Mouse (Mus musculus) bone marrow macrophage, adult 2 months (primary cell): ENCODE data around the gene Tomm6. TPM values are rescaled to one million over a fixed set of nuclear protein-coding genes. Genes with fewer than 3 reads are reported as not detected.
A peak's percentile ranks its signal among the peaks of the same experiment; 100 is the strongest.

Experiments used
- H3K27ac ChIP-seq: 2 replicates; pipeline ENCODE4 v1.5.1; 2012; ENCODE audit warnings: low read depth, low read length; ENCODE audit not compliant: insufficient read depth
- H3K4me1 ChIP-seq: 2 replicates; pipeline ENCODE4 v1.6.1; 2012; ENCODE audit warnings: low read length; ENCODE audit not compliant: control insufficient read depth, insufficient read depth
- H3K4me3 ChIP-seq: 2 replicates; pipeline ENCODE4 v1.5.1; 2012; ENCODE audit warnings: mild to moderate bottlenecking, low read length, moderate library complexity; ENCODE audit not compliant: insufficient read depth
- CTCF ChIP-seq: IDR thresholded peaks from 2 replicates; pipeline ENCODE4 v1.5.1; 2012; ENCODE audit warnings: low read depth, mild to moderate bottlenecking, low read length, moderate library complexity
- POLR2A ChIP-seq: IDR thresholded peaks from 2 replicates; pipeline ENCODE4 v1.6.1; 2012; ENCODE audit warnings: mild to moderate bottlenecking, low read depth, low read length, borderline replicate concordance
- polyA plus RNA-seq: library from polyadenylated mRNA; stranded (reverse); fragments of >200 nt; gene quantifications from 2 replicates; pipeline ENCODE4 v1.2.4, GENCODE M21; 2012; ENCODE audit not compliant: missing spikeins, insufficient read depth, insufficient read length

Tomm6 gene
- polyA plus RNA-seq, 1 experiment = 220 TPM

DNA sequence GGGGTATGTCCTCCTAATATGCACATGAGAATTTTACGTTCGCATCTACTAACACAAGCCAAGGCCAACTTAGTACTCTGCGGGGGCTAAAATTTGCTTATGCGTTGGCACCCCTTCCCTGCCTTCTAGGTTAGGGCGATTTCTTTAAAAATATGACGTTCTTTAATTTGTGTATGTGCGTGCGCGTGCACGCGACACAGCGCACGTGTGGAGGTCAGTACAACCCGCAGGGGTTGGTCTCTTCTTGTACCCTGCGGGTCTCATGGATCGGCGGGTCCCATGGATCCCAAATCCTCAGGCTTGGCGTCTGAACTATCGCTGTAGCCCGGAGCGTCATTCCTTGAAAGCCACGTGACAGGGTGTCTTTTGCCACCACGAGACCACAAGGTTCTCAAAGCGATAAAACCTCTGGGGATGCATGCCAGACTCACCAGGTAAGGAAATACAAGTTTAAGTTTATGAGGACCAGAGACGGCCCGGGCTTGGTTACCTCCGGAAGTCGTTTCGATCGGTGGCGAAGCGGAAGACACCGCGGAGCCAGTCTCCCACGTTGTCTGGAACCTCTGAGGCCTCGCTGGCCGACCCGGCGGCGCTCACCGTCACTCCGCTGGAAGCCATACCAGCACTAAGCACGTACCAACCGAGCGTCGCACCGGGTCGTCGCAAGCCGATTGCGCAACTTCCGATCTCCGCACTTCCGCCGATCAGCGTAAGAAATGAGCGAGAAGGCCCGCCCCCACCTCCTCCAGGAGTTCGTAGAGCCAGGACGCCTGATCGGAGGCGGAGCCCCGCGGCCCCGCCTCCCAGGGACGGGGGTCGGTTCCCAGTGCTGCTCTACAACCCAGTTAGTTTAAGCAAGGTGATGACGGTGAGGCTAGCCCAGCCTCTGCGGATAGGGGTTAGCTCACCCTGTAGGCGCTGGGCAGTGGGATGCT is 510 bp downstream of the Tomm6 start:
- Histone ChIP-seq H3K4me3 (peak overlapping the region; percentile 77), H3K27ac (peak overlapping the region; percentile 61), H3K4me1 (peaks cover 12% of the 10 kb centered on the region)
- no peak for TF ChIP-seq CTCF
- TF ChIP-seq POLR2A = no peak

DNA sequence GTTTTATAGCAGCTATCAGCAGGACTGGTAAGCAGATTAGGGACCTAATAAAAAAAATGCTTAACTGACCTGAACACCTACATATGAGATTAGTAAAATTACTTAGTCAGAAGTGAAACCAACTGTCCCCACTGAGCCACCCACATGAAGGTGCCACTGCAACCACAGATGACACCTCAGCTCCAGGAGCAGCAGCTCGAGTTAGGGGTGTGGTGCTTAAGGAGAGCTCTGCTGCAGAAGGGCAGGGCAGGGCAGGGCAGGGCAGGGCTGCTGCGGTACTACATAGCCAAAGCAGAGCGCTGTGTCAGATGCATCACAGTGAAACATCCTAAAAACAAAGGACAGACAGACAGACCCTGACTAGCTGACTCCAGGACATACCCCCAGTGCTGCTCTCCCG is 5.3 kb downstream of the Tomm6 start:
- Histone ChIP-seq H3K4me1 (peaks cover 4% of the 10 kb centered on the region), H3K4me3 (no peak overlapping the region), H3K27ac (no peak overlapping the region)
- TF ChIP-seq CTCF = no peak
- TF ChIP-seq POLR2A = no peak

DNA sequence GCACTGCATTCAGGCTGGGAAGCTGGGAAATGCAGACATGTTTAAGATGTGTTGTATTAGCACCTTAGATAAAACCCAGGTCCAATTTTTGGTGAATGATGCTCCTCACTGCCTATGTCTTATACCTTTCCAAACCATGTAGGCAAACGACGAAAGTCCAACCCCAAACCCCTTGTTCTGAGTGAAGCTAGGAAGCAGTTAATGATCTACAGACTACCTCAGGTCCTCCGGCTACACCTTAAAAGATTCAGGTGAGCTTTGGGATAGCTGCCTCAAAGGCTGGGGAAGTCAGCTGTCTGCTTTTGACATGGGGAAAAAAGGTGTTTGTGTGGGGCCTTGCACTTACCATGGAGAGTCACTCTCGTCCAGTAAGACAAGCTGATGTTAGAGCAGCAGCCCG is 9.5 kb downstream of the Tomm6 start:
- TF ChIP-seq CTCF (no peak), POLR2A (no peak)
- peaks cover 9% of the 10 kb centered on the region for H3K4me1 ChIP-seq
- no peak overlapping the region for H3K4me3 ChIP-seq
- no peak overlapping the region for H3K27ac ChIP-seq

DNA sequence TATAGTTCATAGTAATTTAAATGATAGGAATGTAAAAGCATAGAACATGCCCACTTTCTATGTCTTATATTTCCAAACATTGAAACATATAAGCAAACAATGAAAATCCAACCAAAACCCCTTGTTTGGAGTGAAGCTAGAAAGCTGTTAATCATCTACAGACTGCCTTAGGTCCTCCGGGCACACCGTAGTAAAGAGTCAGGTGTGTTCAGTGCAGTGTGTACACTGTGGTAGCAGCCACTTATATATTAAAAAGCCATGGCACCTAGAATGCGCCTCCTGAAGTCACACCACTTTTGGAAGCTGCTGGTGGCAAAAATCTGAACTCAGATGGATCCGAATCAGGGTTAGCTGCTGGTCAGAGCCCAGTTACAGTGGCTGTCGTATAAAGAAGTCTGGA is 9.9 kb downstream of the Tomm6 start:
- Histone ChIP-seq H3K4me1 (peaks cover 9% of the 10 kb centered on the region), H3K27ac (no peak overlapping the region), H3K4me3 (no peak overlapping the region)
- TF ChIP-seq CTCF = no peak
- TF ChIP-seq POLR2A = no peak

DNA sequence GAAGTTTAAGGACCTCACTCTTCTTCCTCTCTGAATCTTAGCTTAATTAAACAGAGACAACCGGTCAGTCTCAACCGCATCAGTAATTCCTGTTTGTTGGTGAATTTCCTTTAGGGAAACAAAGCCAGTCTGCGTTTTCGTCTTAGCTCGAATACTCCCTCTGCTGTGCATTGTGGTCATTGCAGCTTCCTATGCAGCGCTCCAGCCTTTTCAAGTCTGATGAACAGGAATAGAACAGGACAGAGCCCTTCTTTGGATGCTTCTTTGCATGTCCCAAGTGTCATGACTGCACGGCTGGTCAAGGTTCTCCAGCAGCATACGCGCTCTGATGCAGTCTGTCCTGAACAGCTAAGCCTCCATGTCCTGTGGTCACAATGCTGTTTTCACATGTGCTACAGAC is 11.6 kb downstream of the Tomm6 start:
- H3K4me1 ChIP-seq = peaks cover 11% of the 10 kb centered on the region
- TF ChIP-seq CTCF (peak; percentile 58; the same call in 1 of the 2 replicates), POLR2A (no peak)
- H3K27ac ChIP-seq = no peak overlapping the region
- H3K4me3 ChIP-seq = no peak overlapping the region

DNA sequence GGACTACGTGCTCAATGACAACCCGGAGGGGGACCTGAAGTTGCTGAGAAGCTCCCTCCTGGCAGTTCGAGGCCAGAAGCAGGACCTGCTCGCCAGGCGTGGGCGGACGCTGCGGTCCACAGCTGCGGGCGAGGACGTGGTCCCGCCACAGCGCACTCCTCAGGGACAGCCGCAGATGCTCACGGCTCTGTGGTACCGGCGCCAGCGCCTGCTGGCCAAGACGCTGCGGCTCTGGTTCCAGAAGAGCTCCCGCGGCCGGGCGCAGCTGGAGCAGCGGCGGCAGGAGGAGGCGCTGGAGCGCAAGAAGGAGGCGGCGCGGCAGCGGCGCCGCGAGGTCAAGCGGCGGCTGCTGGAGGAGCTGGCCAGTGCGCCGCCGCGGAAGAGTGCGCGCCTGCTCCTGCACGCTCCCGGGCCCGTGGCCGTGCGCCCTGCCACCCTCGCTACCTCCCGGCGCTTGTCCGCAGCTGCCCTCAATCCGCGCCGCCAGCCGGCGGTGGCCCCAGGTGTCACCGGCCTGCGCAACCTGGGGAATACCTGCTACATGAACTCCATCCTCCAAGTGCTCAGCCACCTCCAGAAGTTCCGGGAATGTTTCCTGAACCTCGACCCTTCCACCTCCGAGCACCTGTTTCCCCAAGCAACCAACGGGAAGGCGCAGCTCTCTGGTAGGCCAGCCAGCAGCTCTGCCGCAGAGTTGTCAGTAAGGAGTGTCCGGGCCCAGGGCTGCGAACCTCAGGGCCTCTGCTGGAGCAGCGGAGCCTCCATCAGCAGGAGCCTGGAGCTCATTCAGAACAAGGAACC is 15.7 kb downstream of the Tomm6 start:
- no peak for TF ChIP-seq CTCF
- TF ChIP-seq POLR2A = no peak
- Histone ChIP-seq H3K27ac (no peak overlapping the region), H3K4me1 (peaks cover 17% of the 10 kb centered on the region), H3K4me3 (peak overlapping the region; percentile 45)

DNA sequence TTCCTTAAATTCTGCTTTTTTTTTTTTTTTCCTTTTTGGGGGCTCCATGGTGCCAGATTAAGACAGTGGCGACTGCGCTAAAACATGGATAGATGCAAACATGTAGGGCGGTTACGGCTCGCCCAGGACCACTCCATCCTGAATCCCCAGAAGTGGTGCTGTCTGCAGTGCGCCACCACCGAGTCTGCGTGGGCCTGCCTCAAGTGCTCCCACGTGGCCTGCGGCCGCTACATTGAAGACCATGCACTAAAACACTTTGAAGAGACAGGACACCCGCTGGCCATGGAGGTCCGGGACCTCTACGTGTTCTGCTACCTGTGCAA is 16.2 kb downstream of the Tomm6 start:
- peak overlapping the region; percentile 45 for H3K4me3 ChIP-seq
- no peak for TF ChIP-seq POLR2A
- TF ChIP-seq CTCF = no peak
- H3K27ac ChIP-seq = no peak overlapping the region
- H3K4me1 ChIP-seq = peaks cover 13% of the 10 kb centered on the region

DNA sequence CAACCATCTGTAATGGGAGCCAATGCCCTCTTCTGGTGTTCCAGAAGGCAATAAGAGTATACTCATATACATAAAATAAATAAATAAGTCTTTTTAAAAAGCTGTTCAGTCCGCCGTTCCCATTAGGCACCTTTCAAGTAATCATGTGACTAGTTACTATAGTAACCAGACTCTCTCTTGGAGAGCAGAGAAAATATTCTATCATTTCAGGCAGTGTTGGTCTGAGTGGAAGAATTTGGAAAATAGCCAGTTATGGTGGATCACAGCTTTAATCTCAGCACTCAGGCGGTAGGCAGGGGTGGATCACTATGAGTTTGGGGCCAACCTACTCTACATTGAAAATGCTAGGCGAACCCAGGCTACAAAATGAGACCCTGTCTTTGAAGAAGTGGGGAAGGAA is 19.0 kb downstream of the Tomm6 start:
- Histone ChIP-seq H3K4me1 (peaks cover 21% of the 10 kb centered on the region), H3K4me3 (no peak overlapping the region), H3K27ac (no peak overlapping the region)
- no peak for TF ChIP-seq CTCF
- TF ChIP-seq POLR2A = no peak

DNA sequence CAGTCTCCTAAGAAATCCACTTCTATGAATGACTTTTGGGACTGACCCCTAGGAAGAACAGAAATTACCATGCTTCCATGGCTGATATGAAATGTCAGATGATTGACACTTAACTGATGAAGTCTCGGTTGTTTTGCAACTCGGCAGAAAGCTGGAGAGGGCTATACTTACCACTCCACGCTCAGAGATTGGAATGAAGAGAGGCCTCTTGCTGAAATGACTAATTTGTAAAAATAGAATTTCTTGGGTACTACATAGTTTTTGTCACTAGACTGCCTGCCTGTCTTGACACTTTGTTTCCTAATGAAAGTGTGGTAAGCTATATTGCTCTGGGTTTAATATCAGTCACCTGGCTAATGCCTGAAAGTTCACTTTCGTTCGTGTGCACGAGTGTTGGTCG is 23.7 kb downstream of the Tomm6 start:
- Histone ChIP-seq H3K27ac (no peak overlapping the region), H3K4me3 (no peak overlapping the region), H3K4me1 (peaks cover 27% of the 10 kb centered on the region)
- TF ChIP-seq CTCF (no peak), POLR2A (no peak)

DNA sequence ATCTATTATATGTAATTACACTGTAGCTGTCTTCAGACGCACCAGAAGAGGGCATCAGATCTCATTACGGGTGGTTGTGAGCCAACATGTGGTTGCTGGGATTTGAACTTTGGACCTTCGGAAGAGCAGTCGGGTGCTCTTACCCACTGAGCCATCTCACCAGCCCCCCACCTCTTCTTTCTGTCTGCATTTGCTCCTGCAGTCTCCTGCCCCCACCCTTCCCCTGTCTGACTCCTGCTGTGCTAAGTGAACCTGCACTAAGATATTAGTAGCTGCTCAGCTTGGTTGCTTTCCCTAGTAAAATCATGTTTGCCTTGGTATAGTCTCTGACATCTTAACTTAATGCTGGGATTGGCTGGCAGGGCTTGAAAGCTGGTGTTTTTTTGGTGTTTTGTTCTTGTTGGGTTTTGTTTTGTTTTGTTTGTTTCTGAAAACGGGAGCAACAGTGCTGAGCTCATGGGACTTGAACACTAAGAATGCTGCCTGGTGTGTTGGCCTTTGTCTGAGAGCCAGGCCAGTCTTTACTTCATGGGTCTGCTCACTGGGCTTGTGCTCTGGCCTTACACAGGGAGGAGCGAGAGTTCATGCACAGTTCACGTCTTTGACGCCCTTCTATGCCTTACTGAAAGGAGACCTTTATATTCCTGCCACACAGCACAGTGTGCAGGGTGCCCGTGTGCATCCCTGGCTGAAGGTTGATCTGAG is 25.0 kb downstream of the Tomm6 start:
- peaks cover 34% of the 10 kb centered on the region for H3K4me1 ChIP-seq
- H3K4me3 ChIP-seq = no peak overlapping the region
- TF ChIP-seq POLR2A = no peak
- TF ChIP-seq CTCF = no peak
- no peak overlapping the region for H3K27ac ChIP-seq
